ENCODE assay signal across 8 mouse cellular contexts in genomic region chr11:94159066-94159880, GRCm38 (mm10). TPM values are rescaled to one million over a fixed set of nuclear protein-coding genes. Genes with fewer than 3 reads are reported as not detected.
DNase-seq lines count a peak whose midpoint lies in the region; ATAC-seq and TF ChIP-seq lines count a peak whose summit lies in the region.

No protein-coding gene starts in this region.

- H3K27me3 ChIP-seq in neural tube, embryonic 11.5 days (ENCODE audit: control insufficient read depth, insufficient read depth, low read length) = no peaks in the 10 kb centered on the region
- no peaks in the 10 kb centered on the region for H3K27me3 ChIP-seq in midbrain, embryonic 14.5 days (ENCODE audit: control insufficient read depth, insufficient read depth, low read length)

- 48% methylated on average over 14 of the region's 14 CpGs for WGBS in neural tube, embryonic 11.5 days
- 33% methylated on average over 14 of the region's 14 CpGs for WGBS in midbrain, embryonic 14.5 days

- H3K27ac ChIP-seq in neural tube, embryonic 11.5 days (ENCODE audit: low read depth, low read length) = peak overlapping the region; percentile 97
- H3K27ac ChIP-seq in midbrain, embryonic 14.5 days (replicated peaks; ENCODE audit: low read depth, low read length) = peak overlapping the region; percentile 100

- H3K9me3 ChIP-seq in neural tube, embryonic 11.5 days (ENCODE audit: control insufficient read depth, low read length) = no peaks in the 10 kb centered on the region
- no peaks in the 10 kb centered on the region for H3K9me3 ChIP-seq in midbrain, embryonic 14.5 days (ENCODE audit: control insufficient read depth, low read length)

- H3K4me1 ChIP-seq in neural tube, embryonic 11.5 days (ENCODE audit: control insufficient read depth, insufficient read depth, low read length) = peaks cover 43% of the 10 kb centered on the region
- peaks cover 35% of the 10 kb centered on the region for H3K4me1 ChIP-seq in midbrain, embryonic 14.5 days (ENCODE audit: control insufficient read depth, insufficient read depth, low read length)

- no peak for DNase-seq in neural tube, embryonic 11.5 days (ENCODE audit: low spot score)
- DNase-seq in neural tube, embryonic 10.5 days (ENCODE audit: extremely low spot score, low spot score) = no peak
- peak; percentile 81 for DNase-seq in brain, embryonic 14.5 days (ENCODE audit: low read depth)
- DNase-seq in gastrocnemius, adult 8-10 months (ENCODE audit: low spot score in 2 of 2) = peak; percentile 54 to 66
- peak; percentile 63 to 73 for DNase-seq in kidney, adult 8-10 months
- peak; percentile 62 for DNase-seq in midbrain, embryonic 14.5 days
- DNase-seq in spleen, postnatal 14 days (ENCODE audit: low spot score in 2 of 2) = no peak
- DNase-seq in layer of hippocampus, adult 18-20 months (ENCODE audit: low spot score in 2 of 2) = no peak

- H3K4me3 ChIP-seq in neural tube, embryonic 11.5 days (ENCODE audit: low read depth, low read length) = no peak overlapping the region
- no peak overlapping the region for H3K4me3 ChIP-seq in midbrain, embryonic 14.5 days (replicated peaks; ENCODE audit: low read depth, low read length)

- ATAC-seq in neural tube, embryonic 11.5 days (ENCODE audit: insufficient read depth, low FRiP score, low TSS enrichment) = no peak
- no peak for ATAC-seq in midbrain, embryonic 14.5 days (ENCODE audit: low FRiP score, low TSS enrichment)

- peak; percentile 7; the same call in 1 of the 2 replicates for TF ChIP-seq POLR2A in brain, embryonic 14.5 days (IDR thresholded peaks at IDR 0.05; ENCODE audit: borderline replicate concordance, extremely low read depth, insufficient read depth, insufficient read length, poor library complexity, severe bottlenecking)

- TF ChIP-seq CTCF in brain, embryonic 14.5 days (IDR thresholded peaks at IDR 0.05; ENCODE audit: borderline replicate concordance, extremely low read depth, insufficient read depth, insufficient read length) = no peak

- peak overlapping the region; percentile 42 for H3K4me2 ChIP-seq in neural tube, embryonic 11.5 days (ENCODE audit: low read depth)
- peak overlapping the region; percentile 52 for H3K4me2 ChIP-seq in midbrain, embryonic 14.5 days (ENCODE audit: low read length)

- H3K9ac ChIP-seq in neural tube, embryonic 11.5 days (ENCODE audit: low read length) = peak overlapping the region; percentile 59
- peak overlapping the region; percentile 45 for H3K9ac ChIP-seq in midbrain, embryonic 14.5 days (replicated peaks; ENCODE audit: low read length)

- H3K36me3 ChIP-seq in neural tube, embryonic 11.5 days (ENCODE audit: control insufficient read depth, insufficient read depth, low read length) = no peaks in the 10 kb centered on the region
- no peaks in the 10 kb centered on the region for H3K36me3 ChIP-seq in midbrain, embryonic 14.5 days (ENCODE audit: control insufficient read depth, insufficient read depth, low read length)

RNA-seq across cellular contexts. Expression of gene Tob1, which starts 52.0 kb away (rescaled TPM):
- polyA plus RNA-seq in neural tube, embryonic 11.5 days (2014; fragmentation: Nextera tagmentation; extraction: Ambion mirVana) = 33.3 and 35.6 TPM in 2 replicates
- 29.6 and 29.9 TPM in 2 replicates for polyA plus RNA-seq in brain, embryonic 14.5 days (2012; rRNA removed)
- total RNA-seq in gastrocnemius, adult 8-10 months (2022) = 100 to 1,000 TPM; 196 to 240 (median 221) TPM
- polyA plus RNA-seq in midbrain, embryonic 14.5 days (2014; fragmentation: Nextera tagmentation; extraction: Ambion mirVana) = 29.5 and 34.7 TPM in 2 replicates
- 10 to 100 TPM; 46.3 to 48.6 TPM for total RNA-seq in layer of hippocampus, adult 18-20 months (2021)

Comparison
In these comparisons a context has a peak if more than half of its experiments do, and no peak if none do; other contexts are left out.
1. DNase-seq: peak in brain, embryonic 14.5 days (single experiment), gastrocnemius, adult 8-10 months (2 of 2), kidney, adult 8-10 months (2 of 2) and midbrain, embryonic 14.5 days (single experiment); none in neural tube, embryonic 11.5 days (single experiment), neural tube, embryonic 10.5 days (single experiment), spleen, postnatal 14 days (0 of 2) and layer of hippocampus, adult 18-20 months (0 of 2).